Mouse (Mus musculus): ENCODE results near the gene Osbp2.

DNA sequence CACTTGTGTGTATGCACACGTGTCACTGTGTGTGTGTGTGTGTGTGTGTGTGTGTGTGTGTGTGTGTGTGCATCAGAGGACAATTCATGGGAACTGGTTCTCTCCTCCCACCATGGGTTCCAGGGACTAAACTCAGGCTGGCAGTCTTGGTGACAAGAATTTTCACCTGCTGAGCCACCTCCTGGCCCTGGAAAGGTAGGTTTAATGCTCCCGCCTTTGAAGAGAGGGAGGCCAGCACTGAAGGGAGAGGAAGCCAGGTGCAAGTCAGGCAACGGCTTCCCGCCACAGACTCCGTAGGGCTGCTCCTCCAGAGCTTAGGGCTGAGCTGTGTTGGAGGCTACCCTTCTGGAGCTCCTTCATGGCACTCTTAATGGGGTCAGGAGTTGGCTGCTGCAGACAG lies 104.3 kb downstream of the Osbp2 start:
- no peak for TF ChIP-seq EP300 (IDR thresholded peaks at IDR 0.05; ENCODE audit: low read depth)
- no peak for TF ChIP-seq CTCF (IDR thresholded peaks at IDR 0.05; ENCODE audit: low read depth)

All from liver, postnatal 0 days (tissue).